Mouse (Mus musculus) liver, embryonic 14.5 days (tissue): ENCODE data around the gene Srgap3. TPM values are rescaled to one million over a fixed set of nuclear protein-coding genes. Genes with fewer than 3 reads are reported as not detected.

Source experiments
- ATAC-seq: fragments of 200-750 bp; cut with Nextera tagmentation; 2 replicates; pipeline ENCODE4 v1.8.0; 2017; ENCODE audit warnings: moderate number of reproducible peaks, mild to moderate bottlenecking, moderate library complexity; ENCODE audit not compliant: insufficient read depth
- DNase-seq, 3 experiments: peaks; one replicate each; pipeline ENCODE4 v3.0.0-alpha.2; 2012 to 2013; ENCODE audit warnings: low read depth in 3 of 3, low spot score in 3 of 3
- H3K27ac ChIP-seq: fragments of 300-500 bp; sonication (generic); 2 replicates; pipeline ENCODE4 v1.5.1; 2014; ENCODE audit warnings: moderate library complexity, mild to moderate bottlenecking, control low read depth, inconsistent platforms
- H3K27me3 ChIP-seq: fragments of 300-500 bp; sonication (generic); 2 replicates; pipeline ENCODE4 v1.6.1; 2014; ENCODE audit warnings: mild to moderate bottlenecking, low read length, moderate library complexity; ENCODE audit not compliant: control insufficient read depth, insufficient read depth
- H3K36me3 ChIP-seq: fragments of 300-500 bp; sonication (generic); replicated peaks from 2 replicates; pipeline ENCODE4 v1.6.1; 2014; ENCODE audit warnings: low read depth; ENCODE audit not compliant: control insufficient read depth, insufficient read depth
- H3K4me1 ChIP-seq, 2 experiments: fragments of 200-500 bp in 1 of 2; fragments of 300-500 bp in 1 of 2; sonication (generic) in 1 of 2; replicated peaks; 2 replicates each; pipeline ENCODE4 v1.6.1; 2012 to 2014; ENCODE audit warnings: antibody characterized with exemption in 1 of 2, inconsistent platforms in 1 of 2, low read length in 1 of 2; ENCODE audit not compliant: control insufficient read depth in 2 of 2, insufficient read depth in 2 of 2
- H3K4me2 ChIP-seq: fragments of 300-500 bp; sonication (generic); 2 replicates; pipeline ENCODE4 v1.6.1; 2014; ENCODE audit warnings: low read depth, mild to moderate bottlenecking, control low read depth, moderate library complexity
- H3K4me3 ChIP-seq, 2 experiments: fragments of 200-500 bp in 1 of 2; fragments of 300-500 bp in 1 of 2; sonication (generic) in 1 of 2; 2 replicates each; pipeline ENCODE4 v1.5.1; 2012 to 2014; ENCODE audit warnings: low read depth in 2 of 2, low read length in 2 of 2, mild to moderate bottlenecking in 2 of 2, control low read depth in 1 of 2, inconsistent platforms in 1 of 2, moderate library complexity in 1 of 2; ENCODE audit not compliant: insufficient read depth in 1 of 2
- H3K9ac ChIP-seq: fragments of 300-500 bp; sonication (generic); replicated peaks from 2 replicates; pipeline ENCODE4 v1.6.1; 2014; ENCODE audit warnings: mild to moderate bottlenecking, control low read depth, moderate library complexity
- H3K9me3 ChIP-seq: fragments of 300-500 bp; sonication (generic); 2 replicates; pipeline ENCODE4 v1.6.1; 2016; ENCODE audit warnings: low read length, mixed read lengths; ENCODE audit not compliant: control insufficient read depth
- CTCF ChIP-seq: IDR thresholded peaks from 2 replicates; pipeline ENCODE4 v1.5.1; 2016; ENCODE audit warnings: antibody characterized with exemption, low read depth, control low read depth
- EP300 ChIP-seq: IDR thresholded peaks from 2 replicates; pipeline ENCODE4 v1.6.1; 2016; ENCODE audit warnings: antibody characterized with exemption, low read depth
- WGBS: fragments of 180-500 bp; shearing (Covaris S2); extraction: QIAGEN DNeasy Blood & Tissue Kit; methylation state at CpG from one replicate; pipeline ENCODE4 v1.1.7; 2014; ENCODE audit not compliant: insufficient replicate concordance; 5-methylcytosine and 5-hydroxymethylcytosine counted together
- polyA plus RNA-seq, 2 experiments: library from polyadenylated mRNA; depleted of rRNA in 1 of 2; stranded (reverse) in 1 of 2; unstranded in 1 of 2; fragments of >200 nt; fragmentation: Nextera tagmentation in 1 of 2; extraction: Ambion mirVana in 1 of 2; gene quantifications; 2 replicates each; pipeline versions ENCODE4 v1.2.1 to v1.2.3; 2012 to 2014

The Srgap3 gene
- polyA plus RNA-seq, 2 experiments = 0.20 to 0.27 TPM

- no peaks in the 10 kb centered on the region for H3K4me1 ChIP-seq
- H3K9me3 ChIP-seq = no peaks in the 10 kb centered on the region
- no peak overlapping the region for H3K4me3 ChIP-seq
- no peak overlapping the region for H3K9ac ChIP-seq
- no peaks in the 10 kb centered on the region for H3K27me3 ChIP-seq
- H3K36me3 ChIP-seq = no peaks in the 10 kb centered on the region
- H3K4me2 ChIP-seq = no peak overlapping the region
- H3K27ac ChIP-seq = no peak overlapping the region
- DNase-seq = peak in 1 of 3 experiments; percentile 2
- WGBS = 27% methylated on average over 2 of the region's 2 CpGs
- ATAC-seq = no peak
- TF ChIP-seq CTCF (no peak), EP300 (no peak)
These were observed 150.5 kb downstream of the Srgap3 start for GRCm38 (mm10) chr6:112796607-112797006.

GRCm38 (mm10) chr6:112793887-112794286, 153.2 kb downstream of the Srgap3 start:
- no peaks in the 10 kb centered on the region for H3K27me3 ChIP-seq
- ATAC-seq = no peak
- H3K9ac ChIP-seq = no peak overlapping the region
- no peak overlapping the region for H3K27ac ChIP-seq
- no peaks in the 10 kb centered on the region for H3K9me3 ChIP-seq
- TF ChIP-seq EP300 = no peak
- no peak for TF ChIP-seq CTCF
- no peak overlapping the region for H3K4me2 ChIP-seq
- no peak overlapping the region for H3K4me3 ChIP-seq
- H3K4me1 ChIP-seq = no peaks in the 10 kb centered on the region
- no peak for DNase-seq
- H3K36me3 ChIP-seq = no peaks in the 10 kb centered on the region
- WGBS = 82% methylated on average over 5 of the region's 5 CpGs

- no peak overlapping the region for H3K4me2 ChIP-seq
- TF ChIP-seq CTCF (no peak), EP300 (no peak)
- ATAC-seq (no peak), DNase-seq (no peak)
- no peaks in the 10 kb centered on the region for H3K27me3 ChIP-seq
- no peak overlapping the region for H3K4me3 ChIP-seq
- H3K27ac ChIP-seq = no peak overlapping the region
- H3K9me3 ChIP-seq = no peaks in the 10 kb centered on the region
- H3K4me1 ChIP-seq = no peaks in the 10 kb centered on the region
- WGBS = 69% methylated on average over 6 of the region's 6 CpGs
- no peaks in the 10 kb centered on the region for H3K36me3 ChIP-seq
- H3K9ac ChIP-seq = no peak overlapping the region
These were observed 157.2 kb downstream of the Srgap3 start for GRCm38 (mm10) chr6:112789901-112790300.

DNA sequence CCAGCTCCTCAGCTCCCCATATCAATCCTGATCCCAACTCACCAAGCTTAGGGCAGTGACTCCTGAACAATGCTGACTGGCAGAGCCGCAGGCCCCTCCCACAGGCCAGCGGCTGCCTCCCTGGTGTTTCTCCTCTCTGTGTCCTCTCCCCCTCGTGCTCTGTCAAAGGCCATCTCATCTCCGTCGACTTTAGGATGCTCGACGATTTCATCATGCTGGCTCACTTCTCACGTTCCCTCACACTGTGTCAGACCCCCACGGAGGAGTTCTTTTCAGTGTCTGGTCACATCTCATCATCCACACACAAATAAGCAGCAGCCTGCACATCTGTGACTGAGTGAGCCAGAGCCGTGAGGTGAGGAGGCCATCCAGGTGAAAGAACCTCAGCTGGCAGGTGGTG, 158.4 kb downstream of the Srgap3 start:
- Histone ChIP-seq H3K4me2 (no peak overlapping the region), H3K27ac (no peak overlapping the region), H3K9me3 (no peaks in the 10 kb centered on the region), H3K4me1 (no peaks in the 10 kb centered on the region), H3K27me3 (no peaks in the 10 kb centered on the region), H3K9ac (no peak overlapping the region), H3K36me3 (no peaks in the 10 kb centered on the region), H3K4me3 (no peak overlapping the region)
- ATAC-seq (no peak), DNase-seq (no peak)
- TF ChIP-seq CTCF (no peak), EP300 (no peak)
- 50% methylated on average over 10 of the region's 10 CpGs for WGBS

- Histone ChIP-seq H3K4me2 (no peak overlapping the region), H3K4me1 (no peaks in the 10 kb centered on the region), H3K4me3 (no peak overlapping the region), H3K27ac (no peak overlapping the region), H3K36me3 (no peaks in the 10 kb centered on the region), H3K9me3 (no peaks in the 10 kb centered on the region), H3K9ac (no peak overlapping the region), H3K27me3 (no peaks in the 10 kb centered on the region)
- ATAC-seq (no peak), DNase-seq (no peak)
- 45% methylated on average over 1 of the region's 1 CpGs for WGBS
- TF ChIP-seq CTCF (no peak), EP300 (no peak)
These were observed 158.9 kb downstream of the Srgap3 start for GRCm38 (mm10) chr6:112788174-112788573.
